Mouse (Mus musculus): Measurements from ENCODE around the gene Tmem232. TPM values are rescaled to one million over a fixed set of nuclear protein-coding genes. Genes with fewer than 3 reads are reported as not detected.
"Not testable (repeated sequence)": the region's sequence is repeated elsewhere in the genome, so short reads cannot be mapped to it uniquely, and the experiment has no call there.

Gene Tmem232
- polyA plus RNA-seq, 1 experiment from 2014 or later: not detected

DNA sequence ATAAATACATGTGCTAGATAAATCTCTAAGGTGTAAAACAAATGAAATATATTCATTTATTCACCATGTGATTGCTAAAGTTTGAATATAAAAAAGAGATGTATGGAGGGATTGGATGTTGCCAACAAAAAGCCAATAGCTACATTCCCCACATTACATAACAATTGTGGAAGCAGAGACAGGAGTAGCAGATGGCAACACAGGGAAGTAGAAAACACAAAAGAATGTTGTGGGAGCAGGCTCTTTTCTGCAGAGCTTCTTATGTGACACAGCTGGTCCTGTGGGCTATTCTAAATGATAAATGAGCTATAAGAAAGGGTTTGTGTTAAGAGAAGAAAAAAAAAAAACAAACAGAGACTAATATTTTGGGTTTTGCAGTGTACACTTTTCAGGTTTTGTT lies 240.6 kb downstream of the Tmem232 start:
- H3K9me3 ChIP-seq: no peaks in the 10 kb centered on the region
- H3K4me1 ChIP-seq: peaks cover 5% of the 10 kb centered on the region; the same call in 1 of the 2 replicates
- no peak for DNase-seq (ENCODE audit: low spot score)
- H3K27me3 ChIP-seq (ENCODE audit: insufficient read depth, poor library complexity, severe bottlenecking): no peaks in the 10 kb centered on the region
- H3K27ac ChIP-seq: no peak overlapping the region
- no peaks in the 10 kb centered on the region for H3K36me3 ChIP-seq
- no peak overlapping the region for H3K4me3 ChIP-seq

DNA sequence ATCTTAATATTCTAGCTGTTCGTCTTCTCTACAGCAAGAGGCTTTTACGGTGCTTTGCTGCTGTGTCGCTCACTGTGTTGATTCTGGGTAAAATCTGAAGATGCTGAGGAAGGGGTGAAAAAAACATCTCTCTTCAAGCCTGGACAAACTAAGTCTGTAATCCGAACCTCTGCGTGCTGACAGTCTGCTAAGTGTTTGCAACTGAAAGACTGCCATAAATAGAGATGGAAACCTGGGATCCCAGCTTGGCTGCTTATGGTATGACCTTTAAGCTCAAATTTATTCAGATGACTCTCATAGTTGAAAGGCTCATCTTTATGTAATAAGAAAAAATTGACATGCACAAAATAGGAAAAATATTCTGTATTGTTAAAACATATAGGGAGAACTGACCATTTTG lies 242.8 kb downstream of the Tmem232 start:
- no peak overlapping the region for H3K4me3 ChIP-seq
- no peaks in the 10 kb centered on the region for H3K9me3 ChIP-seq
- WGBS: 72% methylated on average over 5 of the region's 5 CpGs
- peak overlapping the region; percentile 62; the same call in 1 of the 2 replicates for H3K27ac ChIP-seq
- DNase-seq (ENCODE audit: low spot score): no peak
- no peaks in the 10 kb centered on the region for H3K27me3 ChIP-seq (ENCODE audit: insufficient read depth, poor library complexity, severe bottlenecking)
- H3K36me3 ChIP-seq: no peaks in the 10 kb centered on the region
- H3K4me1 ChIP-seq: peaks cover 5% of the 10 kb centered on the region; the same call in 1 of the 2 replicates

DNA sequence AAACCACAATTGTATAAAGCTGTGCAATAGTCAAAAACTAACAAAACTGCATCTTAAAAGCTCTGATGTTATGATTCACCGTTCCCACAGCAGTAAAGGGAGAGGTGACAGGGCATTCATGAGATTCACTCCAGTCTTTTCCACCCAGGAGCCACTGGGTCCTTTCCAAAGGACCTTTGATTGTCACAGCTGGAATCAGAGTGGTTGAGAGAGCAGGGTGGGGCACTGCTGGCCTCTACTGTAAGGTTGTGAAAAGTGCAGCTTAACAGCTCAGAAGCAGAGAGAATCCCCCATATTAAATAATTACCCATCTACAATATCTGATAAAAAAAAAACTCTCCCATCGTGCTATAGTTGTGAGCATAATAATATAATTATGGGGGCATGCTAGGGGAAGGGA lies 288.4 kb downstream of the Tmem232 start:
- H3K9me3 ChIP-seq: no peaks in the 10 kb centered on the region
- no peaks in the 10 kb centered on the region for H3K27me3 ChIP-seq (ENCODE audit: insufficient read depth, poor library complexity, severe bottlenecking)
- H3K36me3 ChIP-seq: no peaks in the 10 kb centered on the region
- no peak for DNase-seq (ENCODE audit: low spot score)
- 66% methylated on average over 2 of the region's 2 CpGs for WGBS
- no peak overlapping the region for H3K4me3 ChIP-seq
- no peak overlapping the region for H3K27ac ChIP-seq
- no peaks in the 10 kb centered on the region for H3K4me1 ChIP-seq

DNA sequence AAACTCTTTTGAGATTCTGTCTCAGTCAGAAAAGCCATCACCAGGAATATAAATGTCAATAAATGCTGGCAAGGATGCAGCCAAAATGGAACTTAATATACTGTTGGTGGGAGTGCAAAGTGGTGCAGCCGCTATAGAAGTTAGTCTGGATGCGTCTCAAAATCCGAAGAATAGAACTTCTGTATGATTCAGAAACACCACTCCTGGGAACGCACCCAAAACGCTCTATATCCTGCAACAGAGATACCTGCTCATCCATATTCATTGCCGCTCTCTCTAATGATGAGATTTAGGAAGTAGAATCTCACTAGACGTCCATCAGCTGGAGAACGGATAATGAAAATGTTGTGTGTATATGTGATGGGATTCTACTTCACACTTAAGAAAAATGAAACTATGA lies 290.3 kb downstream of the Tmem232 start:
- Histone ChIP-seq H3K27ac (no peak overlapping the region), H3K4me3 (no peak overlapping the region), H3K9me3 (no peaks in the 10 kb centered on the region), H3K27me3 (ENCODE audit: insufficient read depth, poor library complexity, severe bottlenecking) (no peaks in the 10 kb centered on the region), H3K4me1 (no peaks in the 10 kb centered on the region), H3K36me3 (no peaks in the 10 kb centered on the region)
- DNase-seq (ENCODE audit: low spot score): no peak
- 88% methylated on average over 8 of the region's 8 CpGs for WGBS

DNA sequence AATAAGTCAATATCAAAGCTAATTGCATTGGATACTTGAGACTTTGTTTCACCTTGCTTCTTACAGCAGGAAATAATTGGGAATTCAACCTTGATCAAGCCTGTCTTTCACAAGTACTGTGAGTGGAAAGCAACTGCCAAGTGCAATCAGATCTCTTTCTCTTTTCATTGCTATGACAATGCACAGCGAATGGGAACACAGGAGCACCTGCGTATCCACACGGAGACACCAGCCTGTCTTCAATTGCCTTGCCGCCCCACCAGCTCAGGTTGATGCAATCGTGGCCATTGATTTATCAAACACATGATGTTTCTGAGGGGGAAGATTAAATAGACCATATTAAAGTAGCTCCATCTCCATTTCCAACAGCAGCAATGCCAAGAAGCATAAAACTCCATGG lies 296.9 kb downstream of the Tmem232 start:
- Histone ChIP-seq H3K36me3 (no peaks in the 10 kb centered on the region), H3K4me3 (no peak overlapping the region), H3K27me3 (ENCODE audit: insufficient read depth, poor library complexity, severe bottlenecking) (no peaks in the 10 kb centered on the region), H3K4me1 (no peaks in the 10 kb centered on the region), H3K27ac (no peak overlapping the region), H3K9me3 (no peaks in the 10 kb centered on the region)
- DNase-seq (ENCODE audit: low spot score): no peak
- 86% methylated on average over 5 of the region's 5 CpGs for WGBS

DNA sequence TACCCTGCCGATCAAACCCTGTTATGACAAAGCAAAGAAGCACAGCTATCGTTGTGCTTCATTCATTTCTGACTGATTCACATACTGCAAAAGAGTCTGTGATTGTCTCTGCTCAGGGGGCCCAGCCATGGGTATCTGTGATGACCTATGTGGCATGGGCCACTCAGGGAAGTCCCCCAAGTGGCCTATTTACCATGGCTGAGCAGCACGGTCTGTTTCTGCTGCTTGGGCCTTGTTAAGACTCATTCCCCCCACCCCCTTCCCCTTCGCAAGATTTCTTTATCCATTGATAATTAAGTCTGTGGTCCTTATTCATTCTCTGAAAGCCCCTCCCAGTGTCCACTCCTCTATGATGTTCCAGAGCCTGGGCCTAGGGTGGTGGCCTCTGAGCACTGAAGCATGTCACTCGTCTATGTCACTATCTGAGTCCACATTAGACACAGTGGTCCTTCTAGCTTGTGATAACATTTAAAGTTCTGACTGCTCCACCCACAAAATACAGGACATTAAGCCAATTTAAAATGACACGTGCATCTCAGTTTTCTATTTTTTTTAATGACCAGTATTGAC lies 315.1 kb downstream of the Tmem232 start:
- H3K9me3 ChIP-seq: no peaks in the 10 kb centered on the region
- H3K4me3 ChIP-seq: no peak overlapping the region
- H3K27me3 ChIP-seq (ENCODE audit: insufficient read depth, poor library complexity, severe bottlenecking): no peaks in the 10 kb centered on the region
- H3K36me3 ChIP-seq: no peaks in the 10 kb centered on the region
- 75% methylated on average over 6 of the region's 6 CpGs for WGBS
- no peak overlapping the region for H3K27ac ChIP-seq
- DNase-seq (ENCODE audit: low spot score): no peak
- peaks cover 6% of the 10 kb centered on the region; the same call in 1 of the 2 replicates for H3K4me1 ChIP-seq

DNA sequence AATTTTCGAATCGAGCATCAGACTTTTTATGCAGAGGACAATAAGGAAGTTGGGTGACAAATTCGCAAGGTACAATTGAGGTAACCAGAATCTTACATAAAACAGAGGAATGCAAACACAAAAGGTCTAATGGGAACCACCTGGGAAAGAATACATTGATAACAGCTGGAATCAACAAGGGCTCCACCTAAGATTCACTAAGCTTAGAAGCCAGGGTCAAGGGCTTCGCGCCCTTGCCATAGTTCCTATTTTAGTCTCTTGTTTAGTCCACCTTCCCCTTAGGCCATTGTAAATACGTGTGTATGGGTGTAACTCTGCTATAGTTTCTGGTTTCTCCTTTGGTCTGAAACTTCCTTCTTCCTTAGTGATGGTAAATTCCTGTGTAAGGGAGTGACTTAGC lies 318.9 kb downstream of the Tmem232 start:
- WGBS: 87% methylated on average over 6 of the region's 6 CpGs
- not testable (repeated sequence) for H3K4me3 ChIP-seq; H3K27me3 ChIP-seq (ENCODE audit: insufficient read depth, poor library complexity, severe bottlenecking); H3K9me3 ChIP-seq; H3K27ac ChIP-seq; DNase-seq (ENCODE audit: low spot score); H3K36me3 ChIP-seq; H3K4me1 ChIP-seq

Small RNAs within 50 kb of the gene (microRNA-seq; reads per million reads assigned to microRNA genes)
- gene Gm25731: not detected

Other genes starting within 250 kb of the Tmem232 start
- 153 and 179 TPM in 2 replicates for gene Vapa, start 72.8 kb upstream of the Tmem232 start, polyA plus RNA-seq (2016; fragmentation: Nextera tagmentation; extraction: Ambion mirVana)
- gene Txndc2, start 101.4 kb upstream of the Tmem232 start, polyA plus RNA-seq (2016; fragmentation: Nextera tagmentation; extraction: Ambion mirVana): 0.12 TPM in 1 of 2 replicates, not detected in the other
- 35.7 and 42.2 TPM in 2 replicates for gene Rab31, start 232.0 kb upstream of the Tmem232 start, polyA plus RNA-seq (2016; fragmentation: Nextera tagmentation; extraction: Ambion mirVana)
- gene Ppp4r1, start 241.8 kb upstream of the Tmem232 start, polyA plus RNA-seq (2016; fragmentation: Nextera tagmentation; extraction: Ambion mirVana): 42.9 and 43.2 TPM in 2 replicates